Mouse (Mus musculus) hindbrain, embryonic 15.5 days (tissue): ENCODE data around the gene Poglut1. TPM values are rescaled to one million over a fixed set of nuclear protein-coding genes. Genes with fewer than 3 reads are reported as not detected.

Source experiments
- ATAC-seq: fragments of 200-750 bp; cut with Nextera tagmentation; 2 replicates; pipeline ENCODE4 v1.8.0; 2017; ENCODE audit warnings: low read depth, moderate number of reproducible peaks, moderate TSS enrichment; ENCODE audit not compliant: low FRiP score
- H3K27ac ChIP-seq: fragments of 300-500 bp; sonication (generic); replicated peaks from 2 replicates; pipeline ENCODE4 v1.5.1; 2015; ENCODE audit warnings: mild to moderate bottlenecking, inconsistent platforms
- H3K27me3 ChIP-seq: fragments of 300-500 bp; sonication (generic); 2 replicates; pipeline ENCODE4 v1.6.1; 2015; ENCODE audit warnings: control low read depth, inconsistent platforms
- H3K36me3 ChIP-seq: fragments of 300-500 bp; sonication (generic); 2 replicates; pipeline ENCODE4 v1.6.1; 2015; ENCODE audit warnings: control low read depth, inconsistent platforms
- H3K4me1 ChIP-seq: fragments of 300-500 bp; sonication (generic); replicated peaks from 2 replicates; pipeline ENCODE4 v1.6.1; 2015; ENCODE audit warnings: control low read depth, inconsistent platforms
- H3K4me2 ChIP-seq: fragments of 300-500 bp; sonication (generic); 2 replicates; pipeline ENCODE4 v1.6.1; 2015; ENCODE audit warnings: moderate library complexity, mild to moderate bottlenecking, inconsistent platforms
- H3K4me3 ChIP-seq: fragments of 300-500 bp; sonication (generic); 2 replicates; pipeline ENCODE4 v1.5.1; 2015; ENCODE audit warnings: mild to moderate bottlenecking, inconsistent platforms
- H3K9ac ChIP-seq: fragments of 300-500 bp; sonication (generic); 2 replicates; pipeline ENCODE4 v1.6.1; 2015; ENCODE audit warnings: inconsistent platforms
- H3K9me3 ChIP-seq: fragments of 300-500 bp; sonication (generic); 2 replicates; pipeline ENCODE4 v1.6.1; 2016; ENCODE audit warnings: control low read depth, inconsistent platforms
- WGBS: fragments of 180-500 bp; shearing (Covaris S2); methylation state at CpG from one replicate; pipeline ENCODE4 v1.1.7; 2015; 5-methylcytosine and 5-hydroxymethylcytosine counted together
- polyA plus RNA-seq: library from polyadenylated mRNA; unstranded; fragments of >200 nt; fragmentation: Nextera tagmentation; extraction: Ambion mirVana; gene quantifications from 2 replicates; pipeline ENCODE4 v1.2.1, GENCODE M21; 2015

Gene Poglut1
- polyA plus RNA-seq, 1 experiment from 2014 or later = 52.8 TPM

DNA sequence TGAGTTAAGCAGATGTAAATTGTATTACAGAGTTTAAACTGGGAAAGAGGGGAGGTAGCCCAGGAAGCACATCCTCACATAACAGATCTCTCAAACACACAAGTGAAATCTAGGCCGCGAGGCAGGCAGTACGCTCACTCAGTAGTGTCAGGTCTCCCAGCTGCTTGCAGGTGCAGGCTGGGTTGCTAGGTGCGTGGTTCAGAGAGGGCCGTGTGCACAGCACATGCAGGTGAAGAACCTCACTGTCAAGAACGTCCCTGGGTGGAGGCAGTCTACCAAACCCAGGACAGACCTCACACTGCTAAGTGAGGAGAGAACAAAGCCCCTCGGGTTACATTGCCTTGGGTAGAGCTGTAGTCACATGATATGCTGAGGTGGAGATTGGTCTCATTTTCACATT lies 34.7 kb upstream of the Poglut1 start:
- Histone ChIP-seq H3K9ac (no peak overlapping the region), H3K36me3 (peaks cover 63% of the 10 kb centered on the region), H3K4me2 (no peak overlapping the region), H3K9me3 (no peaks in the 10 kb centered on the region), H3K4me3 (no peak overlapping the region), H3K27ac (no peak overlapping the region), H3K27me3 (no peaks in the 10 kb centered on the region), H3K4me1 (no peaks in the 10 kb centered on the region)
- WGBS = 92% methylated on average over 7 of the region's 7 CpGs
- no peak for ATAC-seq

DNA sequence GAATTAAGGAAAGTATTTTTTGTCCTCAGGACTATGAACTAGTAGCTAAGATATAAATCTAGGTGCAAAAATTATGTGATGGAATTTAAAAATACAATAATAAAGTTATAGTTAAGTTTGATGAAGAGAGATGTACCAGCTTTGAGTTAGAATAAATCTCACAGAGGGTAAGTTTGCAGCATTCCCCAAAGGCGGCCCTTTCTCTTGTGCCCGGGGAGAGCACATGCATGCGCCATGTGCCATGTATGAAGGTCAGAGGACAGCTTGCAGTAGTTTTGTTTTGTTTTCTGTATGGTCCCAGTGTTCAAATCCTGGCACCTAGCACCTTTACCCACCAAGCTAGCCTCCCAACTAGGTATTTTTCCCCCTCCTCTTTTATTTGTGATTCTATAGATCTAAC lies 21.4 kb upstream of the Poglut1 start:
- no peak for ATAC-seq
- Histone ChIP-seq H3K36me3 (peaks cover 40% of the 10 kb centered on the region), H3K4me2 (no peak overlapping the region), H3K9me3 (no peaks in the 10 kb centered on the region), H3K4me1 (no peaks in the 10 kb centered on the region), H3K9ac (no peak overlapping the region), H3K4me3 (no peak overlapping the region), H3K27ac (no peak overlapping the region), H3K27me3 (no peaks in the 10 kb centered on the region)
- WGBS = 97% methylated on average over 3 of the region's 3 CpGs

DNA sequence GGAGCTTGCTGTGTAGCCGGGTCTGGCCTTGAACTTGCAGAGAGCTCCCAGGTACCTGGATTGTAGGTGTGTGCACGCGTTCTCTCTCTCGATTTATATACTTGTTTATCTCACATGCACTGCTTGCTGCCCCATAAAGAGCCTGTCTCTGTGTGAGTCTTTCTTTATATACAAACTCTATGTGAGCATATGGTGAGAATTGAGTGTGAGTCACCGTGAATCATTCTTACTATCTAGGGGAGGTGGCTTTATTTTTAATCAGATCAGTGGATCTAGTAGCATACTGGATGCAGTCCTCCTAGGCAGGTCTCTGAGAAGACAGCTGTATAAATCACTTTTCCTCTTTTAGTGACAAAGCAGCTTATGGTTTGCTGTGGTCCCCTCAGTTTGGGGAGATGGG lies 18.1 kb upstream of the Poglut1 start:
- no peak for ATAC-seq
- Histone ChIP-seq H3K9ac (no peak overlapping the region), H3K27me3 (no peaks in the 10 kb centered on the region), H3K27ac (no peak overlapping the region), H3K4me3 (no peak overlapping the region), H3K36me3 (peaks cover 33% of the 10 kb centered on the region), H3K9me3 (no peaks in the 10 kb centered on the region), H3K4me1 (peaks cover 16% of the 10 kb centered on the region), H3K4me2 (no peak overlapping the region)
- 98% methylated on average over 5 of the region's 5 CpGs for WGBS

DNA sequence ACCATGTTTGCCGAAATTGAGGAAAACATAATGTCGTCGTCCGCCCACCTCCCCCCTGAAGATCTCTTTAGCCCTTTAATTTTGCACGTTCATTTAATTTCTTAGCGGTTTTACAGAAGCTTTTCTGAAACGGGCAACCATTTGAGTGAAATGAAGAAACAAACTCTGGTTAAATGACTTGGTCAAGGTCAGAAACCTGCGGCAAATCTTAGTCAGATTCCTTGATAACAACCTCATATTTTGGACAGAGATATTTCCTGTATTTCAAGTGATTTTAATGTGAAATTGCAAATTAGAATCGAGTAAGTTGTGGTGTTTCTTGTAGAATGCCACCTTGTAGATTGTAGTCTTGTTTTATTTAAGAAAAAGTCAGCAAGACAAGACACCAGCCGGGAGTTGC lies 13.5 kb upstream of the Poglut1 start:
- H3K36me3 ChIP-seq = peaks cover 16% of the 10 kb centered on the region
- no peaks in the 10 kb centered on the region for H3K9me3 ChIP-seq
- peak overlapping the region; percentile 83 for H3K4me3 ChIP-seq
- H3K27me3 ChIP-seq = 0 out of 2 replicates have a peak, but pooled peaks cover 8% of the 10 kb centered on the region
- H3K27ac ChIP-seq = no peak overlapping the region
- H3K4me1 ChIP-seq = peaks cover 16% of the 10 kb centered on the region
- WGBS = 44% methylated on average over 10 of the region's 10 CpGs
- ATAC-seq = no peak
- H3K4me2 ChIP-seq = peak overlapping the region; percentile 60
- peak overlapping the region; percentile 76 for H3K9ac ChIP-seq

DNA sequence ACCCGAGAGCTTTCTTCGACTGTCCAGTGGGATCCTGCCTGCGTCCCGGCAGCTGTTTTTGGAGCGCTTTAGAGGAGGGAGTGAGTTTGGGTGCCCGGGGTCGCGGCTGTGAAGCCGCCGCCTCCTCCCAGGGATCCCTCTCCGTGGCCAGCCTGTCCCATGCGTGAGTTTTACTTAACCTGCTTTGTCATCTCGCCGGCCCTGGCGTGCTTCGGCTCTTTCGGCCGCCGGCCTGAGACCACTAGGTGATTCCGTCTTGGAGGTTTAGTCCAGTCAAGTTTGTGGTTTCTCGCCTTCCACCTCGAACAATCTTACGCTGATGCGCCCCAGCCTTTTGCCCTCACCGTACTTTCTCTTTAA lies 12.9 kb upstream of the Poglut1 start:
- Histone ChIP-seq H3K36me3 (peaks cover 10% of the 10 kb centered on the region), H3K9ac (peak overlapping the region; percentile 76), H3K4me2 (peak overlapping the region; percentile 60), H3K4me1 (peaks cover 16% of the 10 kb centered on the region), H3K27ac (peak overlapping the region; percentile 82), H3K4me3 (peak overlapping the region; percentile 83), H3K27me3 (0 out of 2 replicates have a peak, but pooled peaks cover 8% of the 10 kb centered on the region), H3K9me3 (no peaks in the 10 kb centered on the region)
- ATAC-seq = peak; percentile 85; the same call in 1 of the 2 replicates
- under 1% methylated on average over 25 of the region's 25 CpGs for WGBS

DNA sequence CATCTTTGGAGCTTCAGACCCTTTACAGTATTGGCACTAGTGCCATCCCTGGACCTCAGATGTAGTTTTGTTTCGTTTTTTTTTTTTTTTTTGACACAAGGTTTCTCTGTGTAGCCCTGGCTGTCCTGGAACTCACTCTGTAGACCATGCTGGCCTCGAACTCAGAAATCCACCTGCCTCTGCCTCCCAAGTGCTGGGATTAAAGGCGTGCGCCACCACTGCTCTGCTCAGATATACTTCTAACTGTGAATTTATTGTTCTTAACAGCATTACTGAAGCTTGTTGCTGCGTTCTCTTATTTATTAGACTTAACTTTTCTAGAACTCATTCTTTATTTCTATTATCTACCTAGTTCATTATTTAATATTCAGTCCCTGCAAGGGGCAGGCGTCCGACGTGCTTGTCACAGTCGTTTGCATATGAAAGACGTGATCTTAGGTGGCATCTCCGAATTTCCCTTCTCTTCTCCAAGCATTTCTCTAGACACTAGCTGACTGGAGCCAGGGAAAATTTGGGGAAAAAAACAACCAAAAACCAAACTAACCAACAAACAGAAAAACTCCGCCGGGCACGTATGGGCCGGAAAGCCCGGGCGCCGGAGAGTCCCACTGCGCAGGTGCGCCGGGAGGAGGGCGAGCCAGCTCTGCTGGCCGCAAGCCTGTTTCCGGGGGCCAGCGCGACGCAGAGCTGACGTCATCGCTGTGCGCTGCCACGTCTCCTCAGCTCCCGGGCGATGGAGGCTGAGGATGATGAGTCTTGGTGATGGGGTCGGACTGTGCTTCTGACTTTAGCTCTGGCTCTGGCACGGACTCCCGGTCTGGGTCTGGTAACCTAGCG lies 12.3 kb upstream of the Poglut1 start:
- Histone ChIP-seq H3K4me1 (peaks cover 16% of the 10 kb centered on the region), H3K36me3 (peaks cover 8% of the 10 kb centered on the region; the same call in 1 of the 2 replicates), H3K9me3 (no peaks in the 10 kb centered on the region), H3K27ac (peak overlapping the region; percentile 82), H3K4me3 (peak overlapping the region; percentile 83), H3K4me2 (peak overlapping the region; percentile 60), H3K9ac (peak overlapping the region; percentile 76), H3K27me3 (0 out of 2 replicates have a peak, but pooled peaks cover 8% of the 10 kb centered on the region)
- 8% methylated on average over 37 of the region's 37 CpGs for WGBS
- peak; percentile 97 for ATAC-seq

DNA sequence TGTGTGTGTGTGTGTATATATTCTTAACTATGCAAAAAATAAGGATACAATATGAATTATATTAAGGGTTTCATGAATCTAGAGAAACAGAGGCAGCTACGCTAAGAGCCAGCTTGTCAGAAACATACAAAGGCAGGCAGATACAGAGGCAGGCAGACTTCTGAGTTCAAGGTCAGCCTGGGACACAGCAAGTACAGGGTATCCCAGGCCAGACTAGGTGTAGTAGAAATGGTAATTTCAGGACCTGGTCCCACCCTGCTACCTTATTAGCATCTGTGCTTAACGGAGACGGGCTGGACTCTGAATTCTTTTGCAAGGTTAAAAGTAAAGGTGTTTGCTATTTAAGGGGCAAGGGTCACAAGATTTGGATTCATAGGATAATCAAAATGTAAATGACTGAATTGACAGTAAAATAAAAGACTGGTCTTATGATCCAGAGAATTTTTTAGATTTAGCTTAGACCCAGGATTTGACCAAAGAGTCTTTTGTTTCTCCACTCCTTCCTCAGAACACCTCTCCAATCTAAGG lies 8.2 kb upstream of the Poglut1 start, which contains the start of gene Tmem39a:
Gene Tmem39a, plus strand, starts transcription at position 478 of the 528 bp plus-strand sequence.
- ATAC-seq = no peak
- peaks cover 21% of the 10 kb centered on the region for H3K27me3 ChIP-seq
- 85% methylated on average over 3 of the region's 3 CpGs for WGBS

DNA sequence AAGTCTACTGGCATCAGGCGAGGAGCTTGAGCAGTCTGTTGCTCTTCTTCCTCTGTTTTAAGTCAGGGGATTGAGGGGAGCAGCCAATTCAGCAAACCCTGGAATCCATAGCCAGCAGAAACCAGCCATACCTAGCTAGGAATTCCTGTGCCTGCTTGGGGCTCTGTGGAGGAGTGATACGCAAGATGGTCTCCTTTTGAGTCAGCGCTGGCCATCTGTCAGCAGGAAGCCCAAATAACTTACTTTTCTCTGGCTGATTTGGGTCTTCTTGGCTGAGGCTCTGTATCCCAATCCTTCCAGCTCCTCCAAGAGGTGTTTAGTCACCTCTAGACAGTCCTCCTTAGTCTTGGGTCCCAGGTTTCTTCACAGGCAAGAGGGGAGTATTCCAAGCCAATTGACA lies 5.9 kb upstream of the Poglut1 start:
- ATAC-seq = no peak
- Histone ChIP-seq H3K27ac (no peak overlapping the region), H3K4me3 (no peak overlapping the region), H3K27me3 (peaks cover 26% of the 10 kb centered on the region), H3K9ac (no peak overlapping the region), H3K4me2 (no peak overlapping the region), H3K4me1 (no peaks in the 10 kb centered on the region), H3K36me3 (no peaks in the 10 kb centered on the region), H3K9me3 (no peaks in the 10 kb centered on the region)
- 82% methylated on average over 3 of the region's 3 CpGs for WGBS

More for the DNA sequence above, 8.2 kb upstream of the Poglut1 start, which contains the start of gene Tmem39a:
- Histone ChIP-seq H3K9ac (no peak within 1 kb of the TSS), H3K4me1 (peaks cover under 1% of the 10 kb centered on the region; the same call in 1 of the 2 replicates), H3K4me3 (no peak within 1 kb of the TSS), H3K4me2 (no peak within 1 kb of the TSS), H3K36me3 (no peaks in the 10 kb centered on the region), H3K9me3 (no peaks in the 10 kb centered on the region), H3K27ac (no peak within 1 kb of the TSS)

DNA sequence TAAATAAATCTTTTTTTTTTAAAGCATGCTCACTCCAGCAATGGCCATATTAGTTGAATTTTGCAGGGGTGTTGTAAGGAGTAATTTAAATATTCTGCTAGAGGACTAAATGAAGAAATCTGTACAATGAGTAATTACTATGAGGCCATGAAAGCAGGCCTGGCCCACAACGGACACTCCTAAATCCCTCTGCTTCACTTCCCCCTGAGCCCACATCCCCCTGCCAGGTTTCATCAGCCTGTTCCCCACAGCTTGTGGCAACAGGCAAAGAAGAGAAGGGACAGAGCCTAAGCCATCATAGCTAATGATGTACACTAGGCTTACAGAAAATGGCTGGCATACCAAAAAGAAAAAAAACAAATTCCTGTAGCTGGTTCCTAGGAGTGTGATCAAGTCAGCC lies 2.1 kb downstream of the Poglut1 start:
- Histone ChIP-seq H3K4me2 (peak overlapping the region; percentile 65), H3K27ac (no peak overlapping the region), H3K4me3 (no peak overlapping the region), H3K9me3 (no peaks in the 10 kb centered on the region), H3K4me1 (peaks cover 21% of the 10 kb centered on the region), H3K36me3 (peaks cover 13% of the 10 kb centered on the region), H3K9ac (no peak overlapping the region), H3K27me3 (peaks cover 2% of the 10 kb centered on the region; the same call in 1 of the 2 replicates)
- no peak for ATAC-seq
- whole genome bisulfite sequencing = 95% methylated on average over 1 of the region's 1 CpGs

DNA sequence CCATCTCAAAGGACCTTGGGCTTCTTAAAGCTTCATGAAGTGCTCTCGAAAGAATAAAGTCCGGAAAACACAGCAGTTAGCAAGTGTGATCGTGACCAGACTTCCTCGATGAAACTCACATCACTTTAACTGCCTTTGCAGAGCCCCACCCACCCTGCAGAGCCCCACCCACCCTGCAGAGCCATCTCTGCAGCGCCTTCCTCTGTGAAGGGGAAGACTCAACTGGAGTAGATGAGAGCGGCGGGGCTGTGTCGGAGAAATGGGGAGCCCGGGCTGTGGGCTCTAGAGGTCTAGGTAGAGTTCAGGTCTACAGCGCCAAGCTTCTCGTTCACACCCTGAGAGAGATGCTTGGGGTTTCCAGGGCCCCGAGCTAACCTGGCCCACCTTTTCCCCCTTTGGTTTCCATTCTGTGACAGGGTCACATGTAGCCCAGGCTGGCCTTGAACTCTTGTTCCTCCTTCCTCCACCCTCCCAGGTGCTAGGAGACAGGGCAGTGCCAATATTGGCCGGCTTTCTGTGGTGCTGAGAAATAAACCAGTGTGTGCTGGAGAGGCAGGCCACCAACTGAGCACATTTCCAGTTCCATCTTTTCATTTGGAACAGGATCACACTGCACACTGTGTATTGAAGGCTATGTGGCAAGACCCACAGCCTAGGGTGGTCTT lies 11.2 kb downstream of the Poglut1 start:
- H3K27ac ChIP-seq = no peak overlapping the region
- H3K36me3 ChIP-seq = peaks cover 72% of the 10 kb centered on the region
- H3K9ac ChIP-seq = no peak overlapping the region
- no peaks in the 10 kb centered on the region for H3K27me3 ChIP-seq
- ATAC-seq = no peak
- no peaks in the 10 kb centered on the region for H3K9me3 ChIP-seq
- H3K4me1 ChIP-seq = no peaks in the 10 kb centered on the region
- H3K4me2 ChIP-seq = no peak overlapping the region
- WGBS = 95% methylated on average over 13 of the region's 13 CpGs
- no peak overlapping the region for H3K4me3 ChIP-seq

DNA sequence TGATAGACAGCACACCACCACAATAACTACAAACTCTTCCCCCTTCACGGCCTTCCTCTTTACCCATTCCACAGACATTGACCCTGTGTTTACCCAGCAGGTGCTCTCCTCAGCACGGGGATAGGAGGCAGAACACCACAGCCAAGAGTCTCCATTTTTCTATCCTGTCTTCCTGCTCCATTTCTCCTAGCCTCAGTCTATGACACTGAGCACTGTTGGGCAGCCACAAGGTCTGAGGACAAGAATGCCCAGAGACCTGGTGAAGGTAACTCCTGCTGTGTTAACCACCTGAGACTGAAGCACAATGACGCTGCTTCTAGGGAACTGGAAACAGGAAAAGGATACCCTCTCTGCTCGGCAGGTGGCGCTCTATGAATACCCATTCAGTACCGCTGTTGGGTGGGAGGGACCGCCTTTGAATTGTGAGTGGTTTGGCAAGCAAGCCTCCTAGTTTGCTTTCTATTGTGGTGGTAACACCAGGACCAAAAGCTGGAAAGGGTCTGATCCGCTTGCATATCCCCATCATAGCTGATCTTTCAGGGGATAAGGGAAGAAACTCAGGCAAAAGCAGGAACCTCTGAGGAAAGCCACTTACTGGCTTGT lies 13.4 kb downstream of the Poglut1 start:
- ATAC-seq = peak; percentile 61; the same call in 1 of the 2 replicates
- no peaks in the 10 kb centered on the region for H3K9me3 ChIP-seq
- H3K36me3 ChIP-seq = peaks cover 76% of the 10 kb centered on the region
- H3K9ac ChIP-seq = no peak overlapping the region
- H3K4me1 ChIP-seq = no peaks in the 10 kb centered on the region
- no peak overlapping the region for H3K27ac ChIP-seq
- H3K4me3 ChIP-seq = no peak overlapping the region
- no peaks in the 10 kb centered on the region for H3K27me3 ChIP-seq
- WGBS = 41% methylated on average over 8 of the region's 8 CpGs
- H3K4me2 ChIP-seq = no peak overlapping the region

DNA sequence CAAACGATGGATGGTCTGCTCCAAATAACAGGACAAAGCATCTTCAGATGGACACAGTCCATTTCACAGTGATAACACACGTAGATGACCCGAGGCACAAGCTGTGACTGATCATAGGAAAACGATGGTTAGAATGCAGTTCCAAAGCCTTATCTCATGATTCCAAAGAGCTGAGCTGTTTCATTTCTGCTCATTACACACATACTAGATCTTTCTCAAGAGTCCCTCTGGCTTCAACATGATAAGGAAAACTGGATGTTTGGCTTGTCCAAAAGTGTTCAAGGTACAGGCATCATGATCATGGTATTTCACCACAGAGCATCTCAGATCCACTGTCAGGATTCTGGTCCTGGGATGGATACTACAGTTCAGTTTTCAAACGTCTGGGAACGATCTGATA lies 23.8 kb downstream of the Poglut1 start:
- H3K9me3 ChIP-seq = no peaks in the 10 kb centered on the region
- peaks cover 65% of the 10 kb centered on the region for H3K36me3 ChIP-seq
- H3K4me3 ChIP-seq = no peak overlapping the region
- H3K27me3 ChIP-seq = no peaks in the 10 kb centered on the region
- H3K4me2 ChIP-seq = no peak overlapping the region
- peaks cover 13% of the 10 kb centered on the region for H3K4me1 ChIP-seq
- ATAC-seq = no peak
- H3K9ac ChIP-seq = no peak overlapping the region
- WGBS = 91% methylated on average over 6 of the region's 6 CpGs
- no peak overlapping the region for H3K27ac ChIP-seq
